ENCODE assay signal across 20 mouse cellular contexts in genomic region chr5:27310217-27310616, GRCm38 (mm10).
DNase-seq lines count a peak whose midpoint lies in the region; ATAC-seq lines count a peak whose summit lies in the region.
"Had no signal": no experiment of that assay in that cellular context is flagged by ENCODE, and none has a peak within 500 bp of the region (broad histone marks: within the 10 kb centered on the region; RNA-seq: fewer than 3 reads in every experiment).

No protein-coding gene starts in this region.

- intact Hi-C loops in left cerebral cortex, postnatal 25 days (cut with DNase I), result no loop called here

- DNase-seq in brain, adult 2 months (ENCODE audit: low read depth, low spot score), result peak; percentile 85
- DNase-seq in cerebellum, adult 11-12 months, result peak; percentile 75
- DNase-seq in cerebellum, adult 9-10 months, result peak; percentile 75
- DNase-seq in cerebellum, postnatal 25 days, result peak; percentile 72 to 77
- DNase-seq in left cerebral cortex, postnatal 25 days (ENCODE audit: low spot score in 2 of 2), result no peak
- DNase-seq: adrenal gland, adult 2 months; adrenal gland, postnatal 25 days; embryo, embryonic 11 days; gastrocnemius, postnatal 36 days; heart, postnatal 36 days; kidney, adult 18-20 months had no signal

- no peak for ATAC-seq in hindbrain, embryonic 12.5 days (ENCODE audit: low FRiP score)
- no peak for ATAC-seq in granulocyte monocyte progenitor cell, adult 5-6 weeks (replicated peaks; ENCODE audit: poor library complexity, severe bottlenecking)
- ATAC-seq: forebrain, embryonic 14.5 days; intestine, embryonic 15.5 days had no signal

- no peaks in the 10 kb centered on the region for H3K9me3 ChIP-seq in hindbrain, embryonic 12.5 days (replicated peaks)
- H3K9me3 ChIP-seq: embryonic facial prominence, embryonic 15.5 days; forebrain, embryonic 10.5 days; heart, embryonic 13.5 days; hindbrain, embryonic 13.5 days; intestine, embryonic 15.5 days had no signal

- no peaks in the 10 kb centered on the region for H3K27me3 ChIP-seq in hindbrain, embryonic 12.5 days
- H3K27me3 ChIP-seq: embryonic facial prominence, embryonic 15.5 days; heart, embryonic 13.5 days; hindbrain, embryonic 13.5 days; intestine, embryonic 15.5 days had no signal

- no peak overlapping the region for H3K9ac ChIP-seq in hindbrain, embryonic 12.5 days
- H3K9ac ChIP-seq: embryonic facial prominence, embryonic 15.5 days; heart, embryonic 13.5 days; hindbrain, embryonic 13.5 days; intestine, embryonic 15.5 days had no signal

- no peak overlapping the region for H3K4me3 ChIP-seq in hindbrain, embryonic 12.5 days
- H3K4me3 ChIP-seq: embryonic facial prominence, embryonic 15.5 days; erythroblast, embryonic 14.5 days; forebrain, embryonic 10.5 days; heart, embryonic 13.5 days; hindbrain, embryonic 13.5 days; intestine, embryonic 15.5 days had no signal

- no peak overlapping the region for H3K27ac ChIP-seq in hindbrain, embryonic 12.5 days
- H3K27ac ChIP-seq: embryonic facial prominence, embryonic 15.5 days; forebrain, embryonic 10.5 days; heart, embryonic 13.5 days; hindbrain, embryonic 13.5 days; intestine, embryonic 15.5 days had no signal

- no peaks in the 10 kb centered on the region for H3K36me3 ChIP-seq in hindbrain, embryonic 12.5 days
- H3K36me3 ChIP-seq: embryonic facial prominence, embryonic 15.5 days; forebrain, embryonic 10.5 days; heart, embryonic 13.5 days; hindbrain, embryonic 13.5 days; intestine, embryonic 15.5 days had no signal

- WGBS in hindbrain, embryonic 12.5 days, result 79% methylated on average over 2 of the region's 2 CpGs

- H3K4me1 ChIP-seq in hindbrain, embryonic 12.5 days, result 0 out of 2 replicates have a peak, but pooled peaks cover 5% of the 10 kb centered on the region
- H3K4me1 ChIP-seq: embryonic facial prominence, embryonic 15.5 days; heart, embryonic 13.5 days; intestine, embryonic 15.5 days had no signal

- no peak overlapping the region for H3K4me2 ChIP-seq in hindbrain, embryonic 12.5 days (replicated peaks)
- H3K4me2 ChIP-seq: embryonic facial prominence, embryonic 15.5 days; heart, embryonic 13.5 days; hindbrain, embryonic 13.5 days; intestine, embryonic 15.5 days had no signal

Comparison
In these comparisons a context has a peak if more than half of its experiments do, and no peak if none do; other contexts are left out.
1. DNase-seq: peak in brain, adult 2 months (single experiment), cerebellum, adult 11-12 months (single experiment), cerebellum, adult 9-10 months (single experiment) and cerebellum, postnatal 25 days (2 of 2); none in left cerebral cortex, postnatal 25 days (0 of 2).